In the genomic region with DNA sequence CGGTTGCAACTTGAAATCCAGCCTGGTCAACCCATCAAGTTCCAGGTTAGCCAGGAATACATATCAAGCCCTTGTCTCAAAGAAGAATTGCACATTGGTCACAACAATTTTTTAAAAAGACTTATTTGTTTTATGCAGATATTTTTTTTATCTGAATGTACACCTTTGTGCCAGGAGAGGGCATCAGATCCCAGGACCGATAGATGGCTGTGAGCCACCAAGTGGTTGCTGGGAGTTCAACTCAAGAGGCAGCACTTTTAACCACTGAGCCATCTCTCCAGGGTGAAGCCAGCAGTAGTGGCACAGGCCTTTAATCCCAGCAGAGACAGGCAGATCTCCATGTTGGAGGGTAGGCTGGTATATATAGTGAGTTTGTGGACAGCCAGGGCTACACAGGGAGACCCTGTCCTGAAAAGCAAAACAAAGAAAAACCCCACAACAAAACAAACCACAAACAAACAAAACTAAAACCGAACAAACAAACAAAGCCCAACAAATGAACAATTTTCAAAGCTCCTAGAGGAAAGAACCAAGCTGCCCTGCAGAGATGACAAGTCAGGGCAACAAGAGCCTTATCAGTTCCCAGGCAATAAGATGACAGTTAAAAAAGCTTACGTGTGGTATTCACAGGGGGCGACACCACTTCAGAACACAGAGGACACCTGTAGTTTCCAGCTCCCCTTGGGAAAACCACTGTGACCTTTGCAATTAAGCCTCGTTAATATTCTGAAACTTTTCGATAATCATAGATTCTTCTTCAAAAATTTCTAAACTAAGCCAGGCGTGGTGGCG, we compare ENCODE assay signal across 8 mouse cellular contexts. TPM values are rescaled to one million over a fixed set of nuclear protein-coding genes. Genes with fewer than 3 reads are reported as not detected.
DNase-seq lines count a peak whose midpoint lies in the region; ATAC-seq and TF ChIP-seq lines count a peak whose summit lies in the region.
"Had no signal": no experiment of that assay in that cellular context is flagged by ENCODE, and none has a peak within 500 bp of the region (broad histone marks: within the 10 kb centered on the region; RNA-seq: fewer than 3 reads in every experiment).

No protein-coding gene starts in this region.

- no peak overlapping the region for H3K9ac ChIP-seq in liver, embryonic 11.5 days (ENCODE audit: low read depth, low read length)

- H3K36me3 ChIP-seq in G1E (replicated peaks) = no peaks in the 10 kb centered on the region
- no peaks in the 10 kb centered on the region for H3K36me3 ChIP-seq in liver, embryonic 11.5 days (ENCODE audit: control insufficient read depth, insufficient read depth, low read length)

- peak; percentile 31 for DNase-seq in left cerebral cortex, postnatal 4 days
- no peak for DNase-seq in left cerebral cortex, adult 8-10 months (ENCODE audit: low spot score in 2 of 2)
- DNase-seq in G1E (ENCODE audit: low spot score) = peak; percentile 37
- DNase-seq in liver, embryonic 11.5 days (ENCODE audit: low spot score) = no peak
- DNase-seq in spleen, postnatal 36 days (ENCODE audit: low spot score in 2 of 2) = peak; percentile 57 to 59

- H3K4me3 ChIP-seq in G1E (ENCODE audit: low read depth, low read length) = no peak overlapping the region; the same call in 1 of the 2 replicates
- H3K4me3 ChIP-seq in bone marrow macrophage, adult 2 months (ENCODE audit: insufficient read depth, low read length) = no peak overlapping the region
- no peak overlapping the region for H3K4me3 ChIP-seq in liver, embryonic 11.5 days (ENCODE audit: low read depth, low read length)
- H3K4me3 ChIP-seq: megakaryocyte, embryonic 14.5 days had no signal

- TF ChIP-seq POLR2A in bone marrow macrophage, adult 2 months (IDR thresholded peaks at IDR 0.05; ENCODE audit: borderline replicate concordance, low read depth, low read length) = no peak

- no peaks in the 10 kb centered on the region for H3K27me3 ChIP-seq in G1E (ENCODE audit: insufficient read depth, low read length)
- no peaks in the 10 kb centered on the region for H3K27me3 ChIP-seq in liver, embryonic 11.5 days (replicated peaks; ENCODE audit: control insufficient read depth, insufficient read depth, low read length)
- H3K27me3 ChIP-seq: megakaryocyte, embryonic 14.5 days had no signal

- peak; percentile 9; the same call in 1 of the 2 replicates for ATAC-seq in G1E (ENCODE audit: extremely low read depth, insufficient number of reproducible peaks, low FRiP score, poor library complexity, severe bottlenecking)
- no peak for ATAC-seq in liver, embryonic 11.5 days (replicated peaks; ENCODE audit: low FRiP score)
- no peak for ATAC-seq in erythroid progenitor cell, adult 5-6 weeks (replicated peaks; ENCODE audit: low FRiP score, poor library complexity, severe bottlenecking)

- peaks cover 82% of the 10 kb centered on the region for H3K4me1 ChIP-seq in G1E (ENCODE audit: insufficient read depth, low read depth, low read length)
- H3K4me1 ChIP-seq in bone marrow macrophage, adult 2 months (ENCODE audit: control insufficient read depth, insufficient read depth, low read length) = peaks cover 41% of the 10 kb centered on the region
- peaks cover 44% of the 10 kb centered on the region for H3K4me1 ChIP-seq in liver, embryonic 11.5 days (replicated peaks; ENCODE audit: control insufficient read depth, insufficient read depth, low read length)

- H3K27ac ChIP-seq in bone marrow macrophage, adult 2 months (ENCODE audit: insufficient read depth, low read depth, low read length) = no peak overlapping the region
- H3K27ac ChIP-seq in liver, embryonic 11.5 days (ENCODE audit: low read depth, low read length) = peak overlapping the region; percentile 81; the same call in 1 of the 2 replicates

- H3K4me2 ChIP-seq in liver, embryonic 11.5 days = no peak overlapping the region

- WGBS in liver, embryonic 11.5 days = 62% methylated on average over 9 of the region's 9 CpGs

- no peaks in the 10 kb centered on the region; the same call in 1 of the 2 replicates for H3K9me3 ChIP-seq in G1E (replicated peaks)
- H3K9me3 ChIP-seq in liver, embryonic 11.5 days (ENCODE audit: control insufficient read depth, low read length) = no peaks in the 10 kb centered on the region
- H3K9me3 ChIP-seq: megakaryocyte, embryonic 14.5 days had no signal

- intact Hi-C loops in left cerebral cortex, postnatal 4 days (cut with DNase I) = no loop called here

- no peak for TF ChIP-seq CTCF in G1E (IDR thresholded peaks at IDR 0.05; ENCODE audit: low read depth, low read length)
- peak; percentile 55; the same call in 1 of the 2 replicates for TF ChIP-seq CTCF in bone marrow macrophage, adult 2 months (IDR thresholded peaks at IDR 0.05; ENCODE audit: low read depth, low read length)

RNA-seq across cellular contexts. Expression of gene Os9, which starts 4.5 kb away (rescaled TPM):
- total RNA-seq in left cerebral cortex, postnatal 4 days (2021) = 10 to 100 TPM; 86.3 to 90.7 TPM
- 100 to 1,000 TPM; 112 to 130 (median 122) TPM for total RNA-seq in left cerebral cortex, adult 8-10 months (2022)
- total RNA-seq in G1E (2014; fragmentation: Nextera tagmentation) = 47.9 and 55.4 TPM in 2 replicates
- 95.7 and 99.7 TPM in 2 replicates for total RNA-seq in G1E (2017)
- 110 and 126 TPM in 2 replicates for polyA plus RNA-seq in G1E (2012)
- polyA plus RNA-seq in bone marrow macrophage, adult 2 months (2012; ENCODE audit: insufficient read depth, insufficient read length, missing spikeins) = 164 and 167 TPM in 2 replicates
- 51.2 and 54.7 TPM in 2 replicates for polyA plus RNA-seq in liver, embryonic 11.5 days (2014; fragmentation: Nextera tagmentation; extraction: Ambion mirVana)
- 36.5 and 37.5 TPM in 2 replicates for total RNA-seq in erythroid progenitor cell, adult 5-6 weeks (2015; ENCODE audit: low replicate concordance)
- total RNA-seq in erythroid progenitor cell, adult 5-6 weeks (2017; ENCODE audit: low replicate concordance) = 57.2 and 70.0 TPM in 2 replicates

RNA-seq across cellular contexts. Expression of gene B4galnt1, which starts 39.6 kb away (rescaled TPM):
- 100 to 1,000 TPM in 1 of 2 experiments, 10 to 100 TPM in 1; 99.8 to 109 TPM for total RNA-seq in left cerebral cortex, postnatal 4 days (2021)
- total RNA-seq in left cerebral cortex, adult 8-10 months (2022) = 100 to 1,000 TPM; 105 to 118 (median 112) TPM
- total RNA-seq in G1E (2014; fragmentation: Nextera tagmentation) = 173 and 188 TPM in 2 replicates
- total RNA-seq in G1E (2017) = 65.0 and 66.7 TPM in 2 replicates
- 292 and 318 TPM in 2 replicates for polyA plus RNA-seq in G1E (2012)
- 42.2 and 50.6 TPM in 2 replicates for polyA plus RNA-seq in bone marrow macrophage, adult 2 months (2012; ENCODE audit: insufficient read depth, insufficient read length, missing spikeins)
- 21.6 and 26.3 TPM in 2 replicates for polyA plus RNA-seq in liver, embryonic 11.5 days (2014; fragmentation: Nextera tagmentation; extraction: Ambion mirVana)
- total RNA-seq in erythroid progenitor cell, adult 5-6 weeks (2015; ENCODE audit: low replicate concordance) = 25.2 and 34.2 TPM in 2 replicates
- 10.7 and 14.0 TPM in 2 replicates for total RNA-seq in erythroid progenitor cell, adult 5-6 weeks (2017; ENCODE audit: low replicate concordance)

RNA-seq across cellular contexts. Expression of gene Agap2, which starts 50.3 kb away (rescaled TPM):
- 100 to 1,000 TPM; 384 to 394 TPM for total RNA-seq in left cerebral cortex, postnatal 4 days (2021)
- total RNA-seq in left cerebral cortex, adult 8-10 months (2022) = 100 to 1,000 TPM; 595 to 685 (median 631) TPM
- total RNA-seq in G1E (2014; fragmentation: Nextera tagmentation) (0.15 and 1.3 TPM in 2 replicates), G1E (2017) (under 0.01 and 1.1 TPM in 2 replicates)
- polyA plus RNA-seq in G1E (2012) = 0.07 and 0.26 TPM in 2 replicates
- polyA plus RNA-seq in bone marrow macrophage, adult 2 months (2012; ENCODE audit: insufficient read depth, insufficient read length, missing spikeins) = 0.85 and 2.0 TPM in 2 replicates
- polyA plus RNA-seq in liver, embryonic 11.5 days (2014; fragmentation: Nextera tagmentation; extraction: Ambion mirVana) = 2.2 and 2.3 TPM in 2 replicates
- total RNA-seq in erythroid progenitor cell, adult 5-6 weeks (2015; ENCODE audit: low replicate concordance) = 1.1 and 3.8 TPM in 2 replicates
- total RNA-seq in erythroid progenitor cell, adult 5-6 weeks (2017; ENCODE audit: low replicate concordance) = 2.2 and 51.8 TPM in 2 replicates

RNA-seq across cellular contexts. Expression of gene Slc26a10, which starts 55.0 kb away (rescaled TPM):
- under 1 TPM; 0.83 to 0.88 TPM for total RNA-seq in left cerebral cortex, postnatal 4 days (2021)
- total RNA-seq in left cerebral cortex, adult 8-10 months (2022) = 1 to 10 TPM; 5.8 to 7.4 (median 6.9) TPM
- total RNA-seq in G1E (2014; fragmentation: Nextera tagmentation) = 8.4 and 10.1 TPM in 2 replicates
- total RNA-seq in G1E (2017) = 0.58 and 0.98 TPM in 2 replicates
- polyA plus RNA-seq in G1E (2012) = 0.68 and 0.94 TPM in 2 replicates
- not detected in 2 replicates for polyA plus RNA-seq in bone marrow macrophage, adult 2 months (2012; ENCODE audit: insufficient read depth, insufficient read length, missing spikeins)
- 3.6 and 5.2 TPM in 2 replicates for polyA plus RNA-seq in liver, embryonic 11.5 days (2014; fragmentation: Nextera tagmentation; extraction: Ambion mirVana)
- not detected in 2 replicates for total RNA-seq in erythroid progenitor cell, adult 5-6 weeks (2015; ENCODE audit: low replicate concordance)
- total RNA-seq in erythroid progenitor cell, adult 5-6 weeks (2017; ENCODE audit: low replicate concordance) = not detected in 2 replicates

RNA-seq across cellular contexts. Expression of gene Tspan31, which starts 55.3 kb away (rescaled TPM):
- 10 to 100 TPM; 49.9 to 54.4 TPM for total RNA-seq in left cerebral cortex, postnatal 4 days (2021)
- 10 to 100 TPM; 60.9 to 63.2 (median 62.1) TPM for total RNA-seq in left cerebral cortex, adult 8-10 months (2022)
- total RNA-seq in G1E (2014; fragmentation: Nextera tagmentation) (163 and 186 TPM in 2 replicates), G1E (2017) (73.6 and 83.9 TPM in 2 replicates)
- 30.3 and 41.8 TPM in 2 replicates for polyA plus RNA-seq in G1E (2012)
- polyA plus RNA-seq in bone marrow macrophage, adult 2 months (2012; ENCODE audit: insufficient read depth, insufficient read length, missing spikeins) = 116 and 126 TPM in 2 replicates
- polyA plus RNA-seq in liver, embryonic 11.5 days (2014; fragmentation: Nextera tagmentation; extraction: Ambion mirVana) = 112 and 121 TPM in 2 replicates
- total RNA-seq in erythroid progenitor cell, adult 5-6 weeks (2015; ENCODE audit: low replicate concordance) = 13.0 and 18.0 TPM in 2 replicates
- 6.6 and 8.5 TPM in 2 replicates for total RNA-seq in erythroid progenitor cell, adult 5-6 weeks (2017; ENCODE audit: low replicate concordance)

Comparison
In these comparisons a context has a peak if more than half of its experiments do, and no peak if none do; other contexts are left out.
1. DNase-seq: peak in left cerebral cortex, postnatal 4 days (single experiment), G1E (single experiment) and spleen, postnatal 36 days (2 of 2); none in left cerebral cortex, adult 8-10 months (0 of 2) and liver, embryonic 11.5 days (single experiment).
2. RNA of gene Agap2, which starts 50.3 kb away (total RNA-seq): 595 to 685 TPM in left cerebral cortex, adult 8-10 months and 384 to 394 TPM in left cerebral cortex, postnatal 4 days; 1.1 to 51.8 TPM in erythroid progenitor cell, adult 5-6 weeks and under 0.01 to 1.3 TPM in G1E; every median in the first group is over 4 times any median in the second.